Mouse (Mus musculus): ENCODE data around the gene Cdkl2.

- TF ChIP-seq POLR2A (IDR thresholded peaks at IDR 0.05; ENCODE audit: low read depth, low read length) (no peak), CTCF (conservative IDR thresholded peaks at IDR 0.05; ENCODE audit: insufficient read depth, insufficient read length, low read depth, low read length) (no peak)
These were observed 66.3 kb downstream of the Cdkl2 start for GRCm38 (mm10) chr5:91977397-91977770.

All from kidney, adult 2 months (tissue).